Mouse (Mus musculus) layer of hippocampus, postnatal 36 days (tissue): ENCODE measurements around the gene Stxbp4. TPM values are rescaled to one million over a fixed set of nuclear protein-coding genes. Genes with fewer than 3 reads are reported as not detected.

ENCODE experiments used
- DNase-seq, 2 experiments: peaks; one replicate each; pipeline ENCODE4 v3.0.0; 2022
- total RNA-seq, 2 experiments: library from RNA; stranded (reverse); gene quantifications; 2 replicates each; pipeline ENCODE4 v1.2.3; 2021

Gene Stxbp4
- total RNA-seq, 2 experiments from 2014 or later: 14.6 to 15.1 TPM

GRCm38 (mm10) chr11:90451506-90451905 lies 186.4 kb downstream of the Stxbp4 start:
- no peak for DNase-seq

GRCm38 (mm10) chr11:90442462-90442861 lies 195.4 kb downstream of the Stxbp4 start:
- DNase-seq: no peak

GRCm38 (mm10) chr11:90440851-90441250 lies 197.0 kb downstream of the Stxbp4 start:
- DNase-seq: no peak

- no peak for DNase-seq
Observed at GRCm38 (mm10) chr11:90438768-90439167, 199.1 kb downstream of the Stxbp4 start.

Other genes starting within 250 kb of the Stxbp4 start
- 10 to 100 TPM; 81.2 to 96.8 TPM for gene Hlf, start 247.2 kb downstream of the Stxbp4 start, total RNA-seq
- gene Cox11, start 89 bp upstream of the Stxbp4 start, total RNA-seq: 10 to 100 TPM; 25.5 to 27.5 TPM
- 10 to 100 TPM; 17.9 to 23.0 TPM for gene Tom1l1, start 50.3 kb upstream of the Stxbp4 start, total RNA-seq